Mouse (Mus musculus) MEL (cell line): Measurements from ENCODE around the gene Fank1. TPM values are rescaled to one million over a fixed set of nuclear protein-coding genes. Genes with fewer than 3 reads are reported as not detected.

ENCODE experiments used
- DNase-seq: peaks from one replicate; pipeline ENCODE4 v3.0.0; 2011; ENCODE audit warnings: low read depth, low spot score
- H3K27ac ChIP-seq: 2 replicates; pipeline ENCODE4 v1.5.1; 2012; ENCODE audit warnings: low read depth, mild to moderate bottlenecking, control low read depth, low read length, moderate library complexity; ENCODE audit not compliant: control insufficient read depth
- H3K27me3 ChIP-seq, 2 experiments: fragments of 150-350 bp in 1 of 2; sonication (generic) in 1 of 2; 2 replicates each; pipeline ENCODE4 v1.6.1; 2012; ENCODE audit warnings: low read length in 2 of 2, mild to moderate bottlenecking in 2 of 2, improper control_type of control experiment in 1 of 2, moderate library complexity in 1 of 2; ENCODE audit not compliant: insufficient read depth in 2 of 2, control insufficient read depth in 1 of 2
- H3K36me3 ChIP-seq, 2 experiments: 2 replicates each; pipeline ENCODE4 v1.6.1; 2012 to 2014; ENCODE audit warnings: low read length in 2 of 2, improper control_type of control experiment in 1 of 2, inconsistent platforms in 1 of 2, mild to moderate bottlenecking in 1 of 2; ENCODE audit not compliant: insufficient read depth in 2 of 2, control insufficient read depth in 1 of 2
- H3K4me1 ChIP-seq, 2 experiments: fragments of 150-350 bp in 1 of 2; sonication (generic) in 1 of 2; 2 replicates each; pipeline ENCODE4 v1.6.1; 2012; ENCODE audit warnings: low read length in 2 of 2, improper control_type of control experiment in 1 of 2, mild to moderate bottlenecking in 1 of 2; ENCODE audit not compliant: insufficient read depth in 2 of 2, control insufficient read depth in 1 of 2
- H3K4me3 ChIP-seq, 2 experiments: fragments of 150-350 bp in 1 of 2; sonication (generic) in 1 of 2; 2 replicates each; pipeline ENCODE4 v1.5.1; 2012; ENCODE audit warnings: low read depth in 2 of 2, low read length in 2 of 2, mild to moderate bottlenecking in 2 of 2, moderate library complexity in 2 of 2, control low read depth in 1 of 2, improper control_type of control experiment in 1 of 2; ENCODE audit not compliant: control insufficient read depth in 1 of 2, insufficient read depth in 1 of 2
- H3K79me2 ChIP-seq: 2 replicates; pipeline ENCODE4 v1.6.1; 2012; ENCODE audit warnings: mild to moderate bottlenecking, low read length, moderate library complexity; ENCODE audit not compliant: control insufficient read depth, poor library complexity, insufficient read depth
- H3K9ac ChIP-seq: 2 replicates; pipeline ENCODE4 v1.6.1; 2012; ENCODE audit warnings: low read depth, mild to moderate bottlenecking, control low read depth, low read length, moderate library complexity; ENCODE audit not compliant: control insufficient read depth, poor library complexity, severe bottlenecking
- H3K9me3 ChIP-seq: fragments of 150-350 bp; sonication (generic); replicated peaks from 2 replicates; pipeline ENCODE4 v1.6.1; 2012; ENCODE audit warnings: mild to moderate bottlenecking, low read length, improper control_type of control experiment, moderate library complexity; ENCODE audit not compliant: insufficient read depth
- BHLHE40 ChIP-seq: IDR thresholded peaks from 2 replicates; pipeline ENCODE4 v1.6.1; 2012; ENCODE audit warnings: low read depth, mild to moderate bottlenecking, inconsistent platforms, low read length, improper control_type of control experiment, borderline replicate concordance
- CHD1 ChIP-seq: IDR thresholded peaks from 2 replicates; pipeline ENCODE4 v1.6.1; 2012; ENCODE audit warnings: low read depth, mild to moderate bottlenecking, inconsistent platforms, low read length, improper control_type of control experiment
- CTCF ChIP-seq, 3 experiments: IDR thresholded peaks in 2 of 3; conservative IDR thresholded peaks in 1 of 3; 2 replicates each; pipeline ENCODE4 v1.5.1; 2011 to 2012; ENCODE audit warnings: low read length in 3 of 3, low read depth in 2 of 3, mild to moderate bottlenecking in 2 of 3, improper control_type of control experiment in 1 of 3, inconsistent platforms in 1 of 3, mixed read lengths in 1 of 3, moderate library complexity in 1 of 3; ENCODE audit not compliant: control insufficient read depth in 1 of 3, insufficient read depth in 1 of 3, poor library complexity in 1 of 3, severe bottlenecking in 1 of 3
- E2F4 ChIP-seq: IDR thresholded peaks from 2 replicates; pipeline ENCODE4 v1.6.1; 2011; ENCODE audit warnings: low read depth, low read length, improper control_type of control experiment, borderline replicate concordance
- ELF1 ChIP-seq: IDR thresholded peaks from 2 replicates; pipeline ENCODE4 v1.6.1; 2014; ENCODE audit warnings: low read depth, mild to moderate bottlenecking, inconsistent platforms, low read length, improper control_type of control experiment, moderate library complexity
- EP300 ChIP-seq, 2 experiments: IDR thresholded peaks; 2 replicates each; pipeline ENCODE4 v1.6.1; 2011; ENCODE audit warnings: improper control_type of control experiment in 2 of 2, low read length in 2 of 2, low read depth in 1 of 2, mild to moderate bottlenecking in 1 of 2
- ETS1 ChIP-seq: IDR thresholded peaks from 2 replicates; pipeline ENCODE4 v1.6.1; 2012; ENCODE audit warnings: low read depth, mild to moderate bottlenecking, inconsistent platforms, low read length, improper control_type of control experiment, moderate library complexity
- JUND ChIP-seq: IDR thresholded peaks from 2 replicates; pipeline ENCODE4 v1.6.1; 2011; ENCODE audit warnings: low read depth, mild to moderate bottlenecking, improper control_type of control experiment, low read length
- KAT2A ChIP-seq: conservative IDR thresholded peaks from 2 replicates; pipeline ENCODE4 v1.6.1; 2012; ENCODE audit warnings: low read depth, low read length, improper control_type of control experiment, inconsistent platforms
- MXI1 ChIP-seq: IDR thresholded peaks from 2 replicates; pipeline ENCODE4 v1.6.1; 2011; ENCODE audit warnings: mild to moderate bottlenecking, low read depth, low read length, improper control_type of control experiment
- MYB ChIP-seq: IDR thresholded peaks from 2 replicates; pipeline ENCODE4 v1.6.1; 2011; ENCODE audit warnings: mild to moderate bottlenecking, low read depth, low read length, improper control_type of control experiment
- NELFE ChIP-seq: IDR thresholded peaks from 2 replicates; pipeline ENCODE4 v1.6.1; 2011; ENCODE audit warnings: low read depth, low read length, improper control_type of control experiment
- POLR2AphosphoS2 ChIP-seq: IDR thresholded peaks from 2 replicates; pipeline ENCODE4 v1.6.1; 2011; ENCODE audit warnings: low read length, improper control_type of control experiment
- POLR2AphosphoS5 ChIP-seq: IDR thresholded peaks from 2 replicates; pipeline ENCODE4 v1.6.1; 2012; ENCODE audit warnings: low read depth, borderline replicate concordance, mild to moderate bottlenecking, inconsistent platforms, low read length, moderate library complexity, mixed read lengths
- SIN3A ChIP-seq: IDR thresholded peaks from 2 replicates; pipeline ENCODE4 v1.6.1; 2012; ENCODE audit warnings: low read length, improper control_type of control experiment, inconsistent platforms
- TAL1 ChIP-seq: IDR thresholded peaks from 2 replicates; pipeline ENCODE4 v1.6.1; 2012; ENCODE audit warnings: mild to moderate bottlenecking, inconsistent platforms, low read length, moderate library complexity, mixed read lengths
- TCF12 ChIP-seq: IDR thresholded peaks from 2 replicates; pipeline ENCODE4 v1.6.1; 2014; ENCODE audit warnings: low read depth, mild to moderate bottlenecking, inconsistent platforms, low read length, improper control_type of control experiment, moderate library complexity
- UBTF ChIP-seq: IDR thresholded peaks from 2 replicates; pipeline ENCODE4 v1.6.1; 2012; ENCODE audit warnings: low read depth, mild to moderate bottlenecking, inconsistent platforms, low read length, improper control_type of control experiment, moderate library complexity, borderline replicate concordance; ENCODE audit not compliant: insufficient read depth
- ZC3H11A ChIP-seq: IDR thresholded peaks from 2 replicates; pipeline ENCODE4 v1.6.1; 2012; ENCODE audit warnings: low read depth, mild to moderate bottlenecking, inconsistent platforms, low read length, improper control_type of control experiment
- ZMIZ1 ChIP-seq: IDR thresholded peaks from 2 replicates; pipeline ENCODE4 v1.6.1; 2012; ENCODE audit warnings: low read depth, mild to moderate bottlenecking, inconsistent platforms, low read length, improper control_type of control experiment, moderate library complexity
- polyA plus RNA-seq, 2 experiments: library from polyadenylated mRNA; stranded (reverse) in 1 of 2; unstranded in 1 of 2; fragments of >175 nt in 1 of 2; fragments of >200 nt in 1 of 2; gene quantifications; 2 replicates each; pipeline versions ENCODE4 v1.2.1 to v1.2.4; 2012; ENCODE audit warnings: low replicate concordance in 2 of 2, low read depth in 1 of 2; ENCODE audit not compliant: insufficient read length in 2 of 2, insufficient read depth in 1 of 2, missing spikeins in 1 of 2
- total RNA-seq: library from RNA; depleted of rRNA; stranded (reverse); fragments of 300-350 nt; gene quantifications from 2 replicates; pipeline ENCODE4 v1.2.3, GENCODE M21; 2012

The Fank1 gene
- total and polyA plus RNA-seq, 3 experiments: 0.17 to 1.8 TPM; not detected in 1

GRCm38 (mm10) chr7:133782717-133783435 lies 6.2 kb downstream of the Fank1 start, which contains the start of gene Dhx32 (continued):
- TF ChIP-seq NELFE (no peak; the same call in 1 of the 2 replicates), CTCF (IDR thresholded peaks at IDR 0.05 in 2 of 3, conservative IDR thresholded peaks at IDR 0.05 in 1 of 3; ENCODE audit: control insufficient read depth in 1 of 3, insufficient read depth in 1 of 3, low read depth in 2 of 3, low read length in 3 of 3, poor library complexity in 1 of 3, severe bottlenecking in 1 of 3) (peak; percentile 88 to 92 (median 90)), KAT2A (no peak), BHLHE40 (no peak), CHD1 (no peak), UBTF (no peak), TAL1 (no peak), ELF1 (no peak), POLR2AphosphoS5 (no peak), ZMIZ1 (no peak), JUND (no peak), E2F4 (no peak), MXI1 (peak; percentile 69), SIN3A (peak; percentile 42; the same call in 1 of the 2 replicates), TCF12 (0 out of 2 replicates have a peak, but pooled peaks have one; percentile 20), ETS1 (no peak), POLR2AphosphoS2 (no peak)

- DNase-seq: peak; percentile 30
- Histone ChIP-seq H3K9me3 (no peaks in the 10 kb centered on the region), H3K27ac (peak overlapping the region; percentile 0; the same call in 1 of the 2 replicates), H3K79me2 (no peaks in the 10 kb centered on the region)
- TF ChIP-seq MYB: peak; percentile 53; the same call in 1 of the 2 replicates
- no peak for TF ChIP-seq ZC3H11A
- TF ChIP-seq EP300 (IDR thresholded peaks at IDR 0.05; ENCODE audit: low read depth in 1 of 2, low read length in 2 of 2): peak in 1 of 2 experiments; percentile 40; a peak in 1 of 4 replicates
- TF ChIP-seq, all 39 proteins: peak for 2
- Histone ChIP-seq H3K36me3 (peaks cover 0 to 2% of the 10 kb centered on the region in 2 experiments; a peak in 2 of 4 replicates), H3K4me1 (peaks cover 7 to 9% of the 10 kb centered on the region in 2 experiments), H3K4me3 (no peak overlapping the region; a peak in 1 of 4 replicates), H3K9ac (no peak overlapping the region), H3K27me3 (no peaks in the 10 kb centered on the region)
Observed at GRCm38 (mm10) chr7:133787571-133787970, 10.9 kb downstream of the Fank1 start.
